Mouse (Mus musculus) thymus, postnatal 4 days (tissue): ENCODE data around the gene Gm6465.
"Not testable (repeated sequence)": the region's sequence is repeated elsewhere in the genome, so short reads cannot be mapped to it uniquely, and the experiment has no call there.

Experiments
- DNase-seq: peaks from one replicate; pipeline ENCODE4 v3.0.0; 2021

Gm6465 gene

GRCm38 (mm10) chr5:11845239-11845638 is at the start of gene Gm6465:
Gene Gm6465, plus strand, starts transcription at chr5:11845539.
- not testable (repeated sequence) for DNase-seq

DNA sequence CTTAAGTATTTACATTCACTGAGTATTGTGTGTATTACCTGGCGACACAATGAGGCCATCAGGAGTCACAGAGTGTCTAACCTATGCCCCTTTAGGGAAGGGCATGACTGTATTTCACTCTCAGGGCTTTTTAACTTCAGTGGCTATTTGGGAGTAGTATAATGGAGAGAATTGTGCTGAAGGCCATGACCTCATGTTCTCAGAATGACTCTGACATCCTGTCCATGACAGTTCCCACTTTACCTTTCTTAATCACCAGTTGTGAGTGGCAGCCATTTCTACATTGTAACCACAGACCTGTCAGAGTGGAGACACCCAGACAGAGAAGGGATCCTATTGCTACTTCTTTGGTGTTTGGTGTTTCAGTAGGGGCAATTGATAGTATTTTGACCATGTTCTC is 485 bp downstream of the Gm6465 start:
- not testable (repeated sequence) for DNase-seq

DNA sequence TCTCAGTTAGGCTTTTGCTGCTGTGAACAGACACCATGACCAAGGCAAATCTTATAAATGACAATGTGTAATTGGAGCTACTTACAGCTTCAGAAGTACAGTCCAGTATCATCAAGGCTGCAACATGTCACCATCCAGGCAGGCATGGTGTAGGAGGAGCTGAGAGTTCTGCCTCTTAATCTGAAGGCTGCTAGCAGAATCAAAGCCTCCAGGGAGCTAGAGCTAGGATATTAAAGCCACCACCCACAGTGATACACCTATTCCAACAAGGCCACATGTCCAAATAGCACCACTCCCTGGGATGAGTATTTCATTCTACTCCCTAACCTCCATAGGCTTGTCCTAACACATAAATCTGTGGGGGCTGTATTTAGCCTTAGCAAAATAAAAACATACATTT is 12.6 kb downstream of the Gm6465 start:
- DNase-seq = peak; percentile 7
